Mouse (Mus musculus) gonadal fat pad, adult 2 months (tissue): ENCODE results near the gene Osbpl3. TPM values are rescaled to one million over a fixed set of nuclear protein-coding genes. Genes with fewer than 3 reads are reported as not detected.

Source experiments
- DNase-seq: peaks from one replicate; pipeline ENCODE4 v3.0.0-alpha.2; 2012; ENCODE audit warnings: low read depth
- polyA plus RNA-seq: library from polyadenylated mRNA; depleted of rRNA; stranded (reverse); fragments of >200 nt; gene quantifications from 2 replicates; pipeline ENCODE4 v1.2.3, GENCODE M21; 2012; rRNA removed

Osbpl3 gene
- polyA plus RNA-seq, 1 experiment: 2.0 TPM

GRCm38 (mm10) chr6:50295136-50295535, 160.9 kb downstream of the Osbpl3 start:
- DNase-seq: no peak

GRCm38 (mm10) chr6:50294128-50294527, 161.9 kb downstream of the Osbpl3 start:
- no peak for DNase-seq

DNA sequence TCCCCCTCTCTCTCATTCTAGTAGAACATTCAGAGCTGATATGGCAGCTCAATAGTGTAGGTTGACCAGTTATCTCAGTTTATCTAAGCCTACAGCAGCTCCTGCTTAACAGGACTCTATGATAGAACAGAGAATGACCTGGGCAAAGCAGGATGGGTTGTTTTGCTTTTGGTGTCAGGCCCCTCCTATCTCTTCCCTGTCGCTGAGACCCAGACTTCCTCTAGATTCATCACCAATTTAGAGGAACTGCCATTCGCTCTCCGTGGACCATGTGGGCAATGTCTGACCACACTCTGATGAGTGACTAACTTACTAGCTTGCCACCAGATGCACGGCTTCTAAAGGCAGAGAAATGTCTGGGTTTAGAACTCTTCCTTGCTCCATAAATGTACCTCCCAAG, 164.4 kb downstream of the Osbpl3 start:
- no peak for DNase-seq

DNA sequence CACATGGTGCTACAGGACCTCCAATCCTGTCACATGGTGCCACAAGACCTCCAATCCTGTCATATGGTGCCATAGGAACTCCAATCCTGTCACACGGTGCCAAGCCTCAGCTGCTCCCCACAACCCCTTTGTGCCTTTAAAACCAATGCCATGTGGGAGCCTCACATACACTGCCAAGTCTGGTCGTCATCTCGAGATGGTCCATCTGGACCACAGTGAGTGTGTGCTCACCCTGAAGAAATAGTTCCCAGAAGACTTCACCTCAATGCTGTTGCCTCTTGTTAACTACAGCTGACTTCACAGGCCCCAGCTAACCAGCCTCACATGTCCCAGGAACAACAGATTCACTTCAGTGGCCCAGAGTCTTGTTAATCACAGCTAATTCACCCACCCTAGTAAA, 169.1 kb downstream of the Osbpl3 start:
- DNase-seq: no peak

DNA sequence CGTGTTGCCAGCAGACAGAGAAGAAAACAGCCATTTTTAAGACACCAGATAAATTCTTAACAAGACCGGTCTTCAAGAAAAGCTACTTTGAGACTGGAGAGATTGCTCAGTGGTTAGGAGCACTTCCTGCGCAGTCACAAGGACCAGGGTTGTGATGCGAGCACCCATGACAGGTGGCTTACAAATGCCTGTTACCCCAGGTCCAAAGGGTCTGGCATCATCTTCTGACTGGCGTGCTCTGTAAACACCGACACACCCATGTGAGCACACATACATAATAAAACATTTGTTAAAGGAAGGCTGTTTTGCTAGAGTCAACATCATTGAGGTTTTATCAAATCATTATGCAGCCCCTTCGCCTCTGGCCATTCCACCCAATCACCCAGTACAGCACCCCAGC, 176.4 kb downstream of the Osbpl3 start:
- no peak for DNase-seq

DNA sequence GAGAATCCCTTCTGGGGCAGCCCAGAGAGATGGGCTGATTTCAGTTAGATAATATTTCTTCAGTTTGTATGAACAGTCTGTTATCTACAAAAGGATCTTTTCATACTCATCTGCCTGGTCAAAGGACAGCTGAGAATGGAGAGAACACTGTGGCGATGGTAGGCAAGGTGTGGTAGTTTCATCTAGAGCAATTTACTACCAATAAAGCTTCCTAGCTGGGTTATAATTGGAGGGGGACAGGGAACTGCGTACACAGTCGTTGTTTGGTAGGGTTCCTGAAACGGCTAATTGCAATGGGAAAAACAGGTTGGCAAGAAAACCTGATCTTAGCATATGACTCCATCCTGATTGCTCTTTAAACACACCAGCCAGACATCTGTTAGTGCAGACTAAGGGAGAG, 182.1 kb downstream of the Osbpl3 start:
- no peak for DNase-seq

GRCm38 (mm10) chr6:50273416-50273815, 182.6 kb downstream of the Osbpl3 start:
- peak; percentile 70 for DNase-seq

GRCm38 (mm10) chr6:50263670-50264069, 192.3 kb downstream of the Osbpl3 start, which contains the start of gene Gsdme:
Gene Gsdme, minus strand, starts transcription at chr6:50263862.
- no peak for DNase-seq

- no peak for DNase-seq
These were observed 193.7 kb downstream of the Osbpl3 start for GRCm38 (mm10) chr6:50262310-50262709.

GRCm38 (mm10) chr6:50261922-50262261, 194.1 kb downstream of the Osbpl3 start:
- no peak for DNase-seq

DNA sequence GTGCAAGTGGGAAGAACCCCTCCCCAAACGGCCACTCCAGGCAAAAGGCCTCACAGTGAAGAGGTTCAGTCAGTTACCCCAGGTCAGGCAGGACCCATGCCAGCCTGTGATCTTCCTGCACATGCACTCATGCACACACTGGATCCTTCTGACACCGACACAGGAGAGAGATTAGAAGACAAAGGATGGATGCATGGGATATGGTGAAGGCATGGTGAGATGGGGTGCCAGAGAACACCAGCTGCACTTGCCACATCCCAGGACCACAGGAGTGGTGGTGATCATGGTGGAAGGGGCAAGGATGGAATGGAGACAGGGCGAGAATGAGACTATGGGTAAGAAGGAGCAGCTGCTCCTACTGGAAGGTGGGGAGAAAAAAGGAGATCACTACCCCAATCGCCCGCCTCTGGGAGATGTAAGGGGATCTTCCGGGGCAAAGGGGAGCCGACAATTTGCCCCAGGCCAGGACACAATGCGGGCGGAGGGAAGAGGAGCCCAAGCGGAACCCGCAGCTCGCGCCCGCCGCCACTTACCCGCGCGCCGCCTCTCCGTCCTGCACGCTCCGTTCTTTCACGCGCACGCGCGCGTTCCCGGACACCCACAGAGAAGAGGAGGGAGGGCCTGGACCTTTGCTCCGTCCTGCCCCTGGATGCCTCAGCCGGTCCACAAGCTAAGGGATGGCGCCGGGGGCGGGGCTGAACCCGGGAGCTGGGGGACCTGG, 194.6 kb downstream of the Osbpl3 start:
- no peak for DNase-seq

DNA sequence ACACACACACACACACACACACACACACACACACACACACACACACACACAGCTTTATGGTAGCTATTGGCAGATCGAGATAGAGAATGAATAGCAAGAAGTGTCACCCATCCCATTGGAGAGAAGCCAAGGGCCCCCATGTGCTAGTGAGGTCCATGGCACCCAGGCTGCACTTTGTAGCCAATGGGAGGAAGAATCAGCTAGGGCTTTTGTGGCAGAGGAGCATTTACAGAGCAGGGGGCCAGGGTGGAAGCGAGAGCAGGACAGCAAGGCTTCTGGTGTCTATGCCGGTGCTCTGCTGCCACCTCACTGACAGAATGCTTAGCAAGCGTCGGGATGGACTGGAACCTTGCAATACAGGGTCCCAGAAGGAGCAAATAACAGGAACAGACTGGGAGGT, 200.6 kb downstream of the Osbpl3 start:
- no peak for DNase-seq

DNA sequence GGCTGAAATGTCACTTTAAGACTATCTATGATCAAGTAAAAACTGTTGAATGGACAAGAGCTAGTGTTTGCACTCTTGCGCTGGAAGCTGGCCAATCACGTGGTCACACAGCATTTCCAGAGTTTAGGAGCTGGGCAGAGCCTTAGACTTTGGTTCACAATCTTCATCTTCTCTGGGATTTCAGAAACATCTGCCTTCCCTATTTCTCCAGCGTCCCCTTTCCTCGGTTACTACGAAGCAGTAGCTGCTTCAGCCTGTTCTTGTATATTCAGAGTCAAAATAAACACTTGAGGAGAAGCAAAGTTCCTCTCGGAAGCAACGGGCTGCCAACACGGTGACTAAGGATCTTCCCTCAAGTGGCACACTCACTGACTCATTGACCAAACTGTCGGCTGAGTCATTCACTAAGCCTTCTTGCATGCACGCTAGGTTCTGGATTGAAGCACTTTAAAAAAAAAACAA, 201.2 kb downstream of the Osbpl3 start:
- DNase-seq: peak; percentile 54

- no peak for DNase-seq
These were observed 203.3 kb downstream of the Osbpl3 start for GRCm38 (mm10) chr6:50252690-50253089.

DNA sequence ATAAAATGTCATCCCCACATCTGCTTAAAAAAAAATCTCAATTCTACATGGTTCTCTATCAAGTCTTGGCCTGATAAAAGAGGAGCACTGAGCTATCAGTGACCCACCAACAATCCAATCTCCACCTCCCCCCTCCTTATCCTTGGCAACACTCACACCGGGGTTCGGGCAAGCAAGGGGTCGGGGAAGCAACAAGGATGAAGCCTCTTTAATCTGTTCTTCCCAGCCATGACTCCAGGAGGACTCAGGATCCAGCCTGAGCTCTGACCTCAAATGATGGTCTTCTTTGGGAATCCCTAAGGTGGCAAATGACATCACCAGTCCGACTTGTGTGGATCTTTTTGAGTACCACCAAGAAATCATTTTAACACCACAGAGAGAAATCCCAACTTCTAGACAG, 208.2 kb downstream of the Osbpl3 start:
- no peak for DNase-seq

- no peak for DNase-seq
These were observed 208.6 kb downstream of the Osbpl3 start for GRCm38 (mm10) chr6:50247356-50247755.

- DNase-seq: no peak
These were observed 211.0 kb downstream of the Osbpl3 start for GRCm38 (mm10) chr6:50244967-50245366.

DNA sequence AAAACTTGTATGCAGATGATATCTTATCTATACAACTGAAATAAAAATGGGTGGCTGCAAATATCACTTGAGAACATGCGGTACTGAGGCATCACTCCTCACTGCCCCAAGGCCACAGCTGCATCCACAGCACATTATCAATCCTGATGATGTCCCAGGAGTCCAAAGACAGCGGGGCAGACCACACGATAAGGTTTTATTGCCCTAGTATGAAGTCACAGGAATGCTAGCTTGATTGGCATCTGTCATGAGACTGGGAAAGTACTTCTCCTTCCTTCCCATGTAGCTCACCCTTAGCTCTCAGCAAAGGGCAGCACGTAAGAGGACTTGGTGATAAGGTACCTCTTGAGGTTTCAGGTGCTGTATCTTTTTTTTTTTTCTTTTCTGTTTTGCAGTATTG, 211.9 kb downstream of the Osbpl3 start:
- no peak for DNase-seq

Other genes with a start within 250 kb of the Osbpl3 start
- 2.4 and 6.7 TPM in 2 replicates for gene Gsdme, start 192.3 kb downstream of the Osbpl3 start, polyA plus RNA-seq
- gene Cycs, start 110.3 kb upstream of the Osbpl3 start, polyA plus RNA-seq: 7.6 and 8.0 TPM in 2 replicates
- gene 4921507P07Rik, start 140.4 kb upstream of the Osbpl3 start, polyA plus RNA-seq: 1.1 and 1.9 TPM in 2 replicates
- gene Npvf, start 198.2 kb upstream of the Osbpl3 start, polyA plus RNA-seq: not detected in 2 replicates